Mouse (Mus musculus): ENCODE measurements around the gene Atg7. TPM values are rescaled to one million over a fixed set of nuclear protein-coding genes. Genes with fewer than 3 reads are reported as not detected.

Atg7 gene
- total RNA-seq, 1 experiment = 14.6 TPM

DNA sequence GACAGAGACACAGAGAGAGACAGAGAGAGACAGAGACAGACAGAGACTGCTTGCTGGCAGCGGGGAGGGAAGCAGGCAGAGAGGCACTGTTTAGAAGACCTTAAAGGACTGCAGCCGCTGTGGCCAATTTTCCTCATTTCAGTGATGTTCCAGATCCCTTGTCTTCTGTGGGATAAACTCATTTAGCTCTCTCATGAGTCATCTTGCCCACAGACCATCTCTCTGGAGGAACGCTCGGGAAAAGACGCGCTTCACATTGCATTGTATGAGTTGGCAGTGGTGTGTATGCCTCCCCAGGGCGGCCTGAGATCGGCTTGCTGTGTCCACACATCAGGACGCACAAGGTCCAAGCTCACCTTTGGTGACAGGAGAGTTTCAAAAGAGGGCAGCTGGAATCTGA, 151.8 kb downstream of the Atg7 start:
- no peaks in the 10 kb centered on the region for H3K36me3 ChIP-seq (ENCODE audit: control insufficient read depth, insufficient read depth, low read length, poor library complexity, severe bottlenecking)
- H3K4me1 ChIP-seq (ENCODE audit: control insufficient read depth in 2 of 2, insufficient read depth in 2 of 2, low read length in 2 of 2, poor library complexity in 1 of 2) = no peaks in the 10 kb centered on the region
- no peak overlapping the region for H3K4me3 ChIP-seq (ENCODE audit: insufficient read depth in 1 of 2, low read depth in 1 of 2, low read length in 2 of 2, poor library complexity in 1 of 2, severe bottlenecking in 1 of 2)
- no peak for DNase-seq (ENCODE audit: low read depth, low spot score)
- no peak overlapping the region for H3K9ac ChIP-seq (ENCODE audit: insufficient read depth, low read depth, low read length, poor library complexity, severe bottlenecking)
- no peak for TF ChIP-seq CHD2 (IDR thresholded peaks at IDR 0.05; ENCODE audit: low read depth, low read length)
- TF ChIP-seq MAFK (IDR thresholded peaks at IDR 0.05; ENCODE audit: insufficient read depth, low read depth, low read length) = no peak
- no peak for TF ChIP-seq HCFC1 (IDR thresholded peaks at IDR 0.05; ENCODE audit: borderline replicate concordance, insufficient read depth, low read length)
- TF ChIP-seq ZNF384 (IDR thresholded peaks at IDR 0.05; ENCODE audit: low read depth, low read length) = no peak
- no peak for TF ChIP-seq ZC3H11A (IDR thresholded peaks at IDR 0.05; ENCODE audit: borderline replicate concordance, low read depth, low read length)
- in situ Hi-C loops (cut with MboI; ENCODE audit: low sequenced_read_pairs in 2 of 2, unreplicated experiment in 2 of 2) = no loop called here
- no peak overlapping the region for H3K27ac ChIP-seq (ENCODE audit: insufficient read depth, low read depth, low read length, poor library complexity, severe bottlenecking)
- H3K9me3 ChIP-seq (ENCODE audit: control insufficient read depth, insufficient read depth, low read depth, low read length) = no peaks in the 10 kb centered on the region

DNA sequence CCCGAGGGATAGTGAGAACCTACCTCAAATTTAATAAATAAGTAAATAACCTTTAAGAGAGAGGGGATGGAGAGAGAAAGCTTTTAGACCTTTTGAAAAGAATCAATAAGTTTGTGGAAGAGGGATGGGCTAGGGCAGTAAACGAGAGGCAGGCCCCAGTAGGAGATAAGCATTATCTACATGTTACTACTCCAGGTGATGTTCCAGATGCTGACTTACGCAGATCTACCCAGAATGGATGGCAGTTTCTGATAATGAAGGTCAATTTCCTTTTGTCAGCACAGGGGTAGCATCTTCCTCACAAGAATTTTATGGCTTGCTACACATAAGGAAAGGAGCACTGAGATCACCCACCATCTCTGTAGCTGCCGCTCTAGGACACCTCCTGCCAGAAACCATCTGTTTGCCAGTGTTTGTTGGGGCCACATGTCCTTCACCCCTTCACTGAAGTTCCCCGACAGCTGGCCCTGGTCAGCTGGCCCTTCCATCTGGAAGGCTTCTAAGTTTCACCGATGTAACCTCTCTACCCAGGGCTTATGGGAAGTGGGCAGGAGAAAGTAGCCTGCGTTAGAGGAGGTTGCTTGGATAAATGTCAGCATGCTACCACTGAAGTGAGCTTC, 152.9 kb downstream of the Atg7 start:
- DNase-seq (ENCODE audit: low read depth, low spot score) = no peak
- Histone ChIP-seq H3K4me3 (ENCODE audit: insufficient read depth in 1 of 2, low read depth in 1 of 2, low read length in 2 of 2, poor library complexity in 1 of 2, severe bottlenecking in 1 of 2) (no peak overlapping the region), H3K27ac (ENCODE audit: insufficient read depth, low read depth, low read length, poor library complexity, severe bottlenecking) (no peak overlapping the region), H3K36me3 (ENCODE audit: control insufficient read depth, insufficient read depth, low read length, poor library complexity, severe bottlenecking) (no peaks in the 10 kb centered on the region), H3K9ac (ENCODE audit: insufficient read depth, low read depth, low read length, poor library complexity, severe bottlenecking) (no peak overlapping the region), H3K4me1 (ENCODE audit: control insufficient read depth in 2 of 2, insufficient read depth in 2 of 2, low read length in 2 of 2, poor library complexity in 1 of 2) (no peaks in the 10 kb centered on the region), H3K9me3 (ENCODE audit: control insufficient read depth, insufficient read depth, low read depth, low read length) (no peaks in the 10 kb centered on the region)
- in situ Hi-C loops (cut with MboI; ENCODE audit: low sequenced_read_pairs in 2 of 2, unreplicated experiment in 2 of 2) = no loop called here
- TF ChIP-seq MAFK (IDR thresholded peaks at IDR 0.05; ENCODE audit: insufficient read depth, low read depth, low read length) = no peak
- TF ChIP-seq HCFC1 (IDR thresholded peaks at IDR 0.05; ENCODE audit: borderline replicate concordance, insufficient read depth, low read length) = no peak
- no peak for TF ChIP-seq ZC3H11A (IDR thresholded peaks at IDR 0.05; ENCODE audit: borderline replicate concordance, low read depth, low read length)
- no peak for TF ChIP-seq CHD2 (IDR thresholded peaks at IDR 0.05; ENCODE audit: low read depth, low read length)
- no peak for TF ChIP-seq ZNF384 (IDR thresholded peaks at IDR 0.05; ENCODE audit: low read depth, low read length)

DNA sequence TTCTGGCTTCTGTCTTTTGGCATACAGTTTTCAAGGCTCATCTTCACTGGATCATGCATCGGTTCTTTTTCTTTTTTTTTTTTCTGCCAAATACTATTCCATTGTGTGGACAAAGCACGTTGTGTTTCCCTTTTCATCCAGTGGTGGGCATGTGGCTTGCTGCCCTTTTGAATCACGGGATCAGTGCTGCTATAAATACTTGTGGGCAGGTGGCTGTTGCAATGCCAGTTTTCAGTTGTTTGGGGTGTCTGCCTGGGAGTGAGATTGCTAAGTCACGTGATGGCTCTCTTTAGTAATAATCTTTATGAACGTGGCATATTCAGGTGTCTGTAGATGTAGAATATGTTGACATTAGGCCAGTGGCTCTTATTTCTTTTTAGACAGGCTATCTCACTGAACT, 155.0 kb downstream of the Atg7 start:
- Histone ChIP-seq H3K9me3 (ENCODE audit: control insufficient read depth, insufficient read depth, low read depth, low read length) (no peaks in the 10 kb centered on the region), H3K4me1 (ENCODE audit: control insufficient read depth in 2 of 2, insufficient read depth in 2 of 2, low read length in 2 of 2, poor library complexity in 1 of 2) (no peaks in the 10 kb centered on the region), H3K36me3 (ENCODE audit: control insufficient read depth, insufficient read depth, low read length, poor library complexity, severe bottlenecking) (no peaks in the 10 kb centered on the region), H3K9ac (ENCODE audit: insufficient read depth, low read depth, low read length, poor library complexity, severe bottlenecking) (no peak overlapping the region), H3K27ac (ENCODE audit: insufficient read depth, low read depth, low read length, poor library complexity, severe bottlenecking) (no peak overlapping the region), H3K4me3 (ENCODE audit: insufficient read depth in 1 of 2, low read depth in 1 of 2, low read length in 2 of 2, poor library complexity in 1 of 2, severe bottlenecking in 1 of 2) (no peak overlapping the region)
- DNase-seq (ENCODE audit: low read depth, low spot score) = no peak
- TF ChIP-seq HCFC1 (IDR thresholded peaks at IDR 0.05; ENCODE audit: borderline replicate concordance, insufficient read depth, low read length) (no peak), MAFK (IDR thresholded peaks at IDR 0.05; ENCODE audit: insufficient read depth, low read depth, low read length) (no peak), ZNF384 (IDR thresholded peaks at IDR 0.05; ENCODE audit: low read depth, low read length) (no peak), ZC3H11A (IDR thresholded peaks at IDR 0.05; ENCODE audit: borderline replicate concordance, low read depth, low read length) (no peak), CHD2 (IDR thresholded peaks at IDR 0.05; ENCODE audit: low read depth, low read length) (no peak)
- in situ Hi-C loops (cut with MboI; ENCODE audit: low sequenced_read_pairs in 2 of 2, unreplicated experiment in 2 of 2) = no loop called here

DNA sequence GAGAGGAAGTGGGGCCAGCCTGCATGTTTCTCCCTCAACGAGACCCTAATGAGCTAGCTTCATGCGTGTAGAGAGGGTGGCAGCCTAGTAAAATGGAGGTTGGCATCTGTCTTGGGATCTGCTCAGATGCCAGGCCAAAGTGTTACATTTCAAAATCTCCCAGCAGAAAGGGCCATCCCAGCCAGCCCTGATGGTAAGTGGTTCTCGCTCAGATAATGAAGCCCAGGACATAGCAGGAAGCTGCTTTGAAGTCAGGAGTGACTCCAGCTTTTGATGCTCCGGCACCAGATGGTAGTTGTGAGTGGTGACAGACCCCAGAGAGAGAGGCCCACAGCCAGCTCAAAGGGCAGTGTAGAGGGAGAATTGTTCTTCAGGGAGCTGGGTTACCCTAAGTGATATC, 155.8 kb downstream of the Atg7 start:
- no peaks in the 10 kb centered on the region for H3K9me3 ChIP-seq (ENCODE audit: control insufficient read depth, insufficient read depth, low read depth, low read length)
- no peaks in the 10 kb centered on the region for H3K36me3 ChIP-seq (ENCODE audit: control insufficient read depth, insufficient read depth, low read length, poor library complexity, severe bottlenecking)
- in situ Hi-C loops (cut with MboI; ENCODE audit: low sequenced_read_pairs in 2 of 2, unreplicated experiment in 2 of 2) = no loop called here
- no peak overlapping the region for H3K27ac ChIP-seq (ENCODE audit: insufficient read depth, low read depth, low read length, poor library complexity, severe bottlenecking)
- DNase-seq (ENCODE audit: low read depth, low spot score) = no peak
- TF ChIP-seq CHD2 (IDR thresholded peaks at IDR 0.05; ENCODE audit: low read depth, low read length) (no peak), ZNF384 (IDR thresholded peaks at IDR 0.05; ENCODE audit: low read depth, low read length) (no peak), MAFK (IDR thresholded peaks at IDR 0.05; ENCODE audit: insufficient read depth, low read depth, low read length) (no peak), HCFC1 (IDR thresholded peaks at IDR 0.05; ENCODE audit: borderline replicate concordance, insufficient read depth, low read length) (no peak), ZC3H11A (IDR thresholded peaks at IDR 0.05; ENCODE audit: borderline replicate concordance, low read depth, low read length) (no peak)
- no peak overlapping the region for H3K9ac ChIP-seq (ENCODE audit: insufficient read depth, low read depth, low read length, poor library complexity, severe bottlenecking)
- no peak overlapping the region for H3K4me3 ChIP-seq (ENCODE audit: insufficient read depth in 1 of 2, low read depth in 1 of 2, low read length in 2 of 2, poor library complexity in 1 of 2, severe bottlenecking in 1 of 2)
- H3K4me1 ChIP-seq (ENCODE audit: control insufficient read depth in 2 of 2, insufficient read depth in 2 of 2, low read length in 2 of 2, poor library complexity in 1 of 2) = no peaks in the 10 kb centered on the region
